Mouse (Mus musculus) liver, embryonic 14.5 days (tissue): ENCODE data around the gene Top1. TPM values are rescaled to one million over a fixed set of nuclear protein-coding genes. Genes with fewer than 3 reads are reported as not detected.

Source experiments
- ATAC-seq: fragments of 200-750 bp; cut with Nextera tagmentation; 2 replicates; pipeline ENCODE4 v1.8.0; 2017; ENCODE audit warnings: moderate number of reproducible peaks, mild to moderate bottlenecking, moderate library complexity; ENCODE audit not compliant: insufficient read depth
- DNase-seq, 3 experiments: peaks; one replicate each; pipeline ENCODE4 v3.0.0-alpha.2; 2012 to 2013; ENCODE audit warnings: low read depth in 3 of 3, low spot score in 3 of 3
- H3K27ac ChIP-seq: fragments of 300-500 bp; sonication (generic); 2 replicates; pipeline ENCODE4 v1.5.1; 2014; ENCODE audit warnings: moderate library complexity, mild to moderate bottlenecking, control low read depth, inconsistent platforms
- H3K27me3 ChIP-seq: fragments of 300-500 bp; sonication (generic); 2 replicates; pipeline ENCODE4 v1.6.1; 2014; ENCODE audit warnings: mild to moderate bottlenecking, low read length, moderate library complexity; ENCODE audit not compliant: control insufficient read depth, insufficient read depth
- H3K36me3 ChIP-seq: fragments of 300-500 bp; sonication (generic); replicated peaks from 2 replicates; pipeline ENCODE4 v1.6.1; 2014; ENCODE audit warnings: low read depth; ENCODE audit not compliant: control insufficient read depth, insufficient read depth
- H3K4me1 ChIP-seq, 2 experiments: fragments of 200-500 bp in 1 of 2; fragments of 300-500 bp in 1 of 2; sonication (generic) in 1 of 2; replicated peaks; 2 replicates each; pipeline ENCODE4 v1.6.1; 2012 to 2014; ENCODE audit warnings: antibody characterized with exemption in 1 of 2, inconsistent platforms in 1 of 2, low read length in 1 of 2; ENCODE audit not compliant: control insufficient read depth in 2 of 2, insufficient read depth in 2 of 2
- H3K4me2 ChIP-seq: fragments of 300-500 bp; sonication (generic); 2 replicates; pipeline ENCODE4 v1.6.1; 2014; ENCODE audit warnings: low read depth, mild to moderate bottlenecking, control low read depth, moderate library complexity
- H3K4me3 ChIP-seq, 2 experiments: fragments of 200-500 bp in 1 of 2; fragments of 300-500 bp in 1 of 2; sonication (generic) in 1 of 2; 2 replicates each; pipeline ENCODE4 v1.5.1; 2012 to 2014; ENCODE audit warnings: low read depth in 2 of 2, low read length in 2 of 2, mild to moderate bottlenecking in 2 of 2, control low read depth in 1 of 2, inconsistent platforms in 1 of 2, moderate library complexity in 1 of 2; ENCODE audit not compliant: insufficient read depth in 1 of 2
- H3K9ac ChIP-seq: fragments of 300-500 bp; sonication (generic); replicated peaks from 2 replicates; pipeline ENCODE4 v1.6.1; 2014; ENCODE audit warnings: mild to moderate bottlenecking, control low read depth, moderate library complexity
- H3K9me3 ChIP-seq: fragments of 300-500 bp; sonication (generic); 2 replicates; pipeline ENCODE4 v1.6.1; 2016; ENCODE audit warnings: low read length, mixed read lengths; ENCODE audit not compliant: control insufficient read depth
- CTCF ChIP-seq: IDR thresholded peaks from 2 replicates; pipeline ENCODE4 v1.5.1; 2016; ENCODE audit warnings: antibody characterized with exemption, low read depth, control low read depth
- EP300 ChIP-seq: IDR thresholded peaks from 2 replicates; pipeline ENCODE4 v1.6.1; 2016; ENCODE audit warnings: antibody characterized with exemption, low read depth
- WGBS: fragments of 180-500 bp; shearing (Covaris S2); extraction: QIAGEN DNeasy Blood & Tissue Kit; methylation state at CpG from one replicate; pipeline ENCODE4 v1.1.7; 2014; ENCODE audit not compliant: insufficient replicate concordance; 5-methylcytosine and 5-hydroxymethylcytosine counted together
- polyA plus RNA-seq, 2 experiments: library from polyadenylated mRNA; depleted of rRNA in 1 of 2; stranded (reverse) in 1 of 2; unstranded in 1 of 2; fragments of >200 nt; fragmentation: Nextera tagmentation in 1 of 2; extraction: Ambion mirVana in 1 of 2; gene quantifications; 2 replicates each; pipeline versions ENCODE4 v1.2.1 to v1.2.3; 2012 to 2014

Gene Top1
- polyA plus RNA-seq, 2 experiments = 33.6 to 51.2 TPM

- DNase-seq (no peak), ATAC-seq (no peak)
- 76% methylated on average over 5 of the region's 5 CpGs for WGBS
- no peaks in the 10 kb centered on the region for H3K4me1 ChIP-seq
- TF ChIP-seq CTCF (no peak), EP300 (no peak)
- peaks cover 44% of the 10 kb centered on the region for H3K36me3 ChIP-seq
- H3K27me3 ChIP-seq = no peaks in the 10 kb centered on the region; the same call in 1 of the 2 replicates
- H3K27ac ChIP-seq = no peak overlapping the region
- H3K4me3 ChIP-seq = no peak overlapping the region
- H3K9ac ChIP-seq = no peak overlapping the region
- no peak overlapping the region for H3K4me2 ChIP-seq
- H3K9me3 ChIP-seq = no peaks in the 10 kb centered on the region
Observed at GRCm38 (mm10) chr2:160724536-160724935, 78.8 kb downstream of the Top1 start.

- Histone ChIP-seq H3K9ac (no peak overlapping the region), H3K4me3 (no peak overlapping the region), H3K4me1 (peaks cover 0 to 4% of the 10 kb centered on the region in 2 experiments; a peak in 2 of 4 replicates), H3K9me3 (no peaks in the 10 kb centered on the region), H3K4me2 (no peak overlapping the region), H3K27ac (no peak overlapping the region), H3K27me3 (peaks cover 8% of the 10 kb centered on the region), H3K36me3 (peaks cover 28% of the 10 kb centered on the region)
- DNase-seq (no peak), ATAC-seq (no peak)
- TF ChIP-seq CTCF (no peak), EP300 (no peak)
- 81% methylated on average over 6 of the region's 6 CpGs for WGBS
Observed at GRCm38 (mm10) chr2:160725877-160726864, 80.5 kb downstream of the Top1 start.

- H3K36me3 ChIP-seq = peaks cover 5% of the 10 kb centered on the region
- ATAC-seq (no peak), DNase-seq (no peak)
- no peak overlapping the region for H3K9ac ChIP-seq
- peaks cover 2 to 12% of the 10 kb centered on the region in 2 experiments; a peak in 3 of 4 replicates for H3K4me1 ChIP-seq
- H3K4me3 ChIP-seq = no peak overlapping the region
- H3K9me3 ChIP-seq = no peaks in the 10 kb centered on the region
- peaks cover 20% of the 10 kb centered on the region for H3K27me3 ChIP-seq
- no peak overlapping the region for H3K27ac ChIP-seq
- no peak overlapping the region for H3K4me2 ChIP-seq
- no peak for TF ChIP-seq CTCF
- TF ChIP-seq EP300 = no peak
- WGBS = 73% methylated on average over 3 of the region's 3 CpGs
Observed at GRCm38 (mm10) chr2:160728972-160729371, 83.3 kb downstream of the Top1 start.

GRCm38 (mm10) chr2:160729436-160729835 lies 83.7 kb downstream of the Top1 start:
- 70% methylated on average over 2 of the region's 2 CpGs for WGBS

More at GRCm38 (mm10) chr2:160729436-160729835, 83.7 kb downstream of the Top1 start:
- DNase-seq (no peak), ATAC-seq (no peak)
- Histone ChIP-seq H3K27ac (no peak overlapping the region), H3K4me3 (no peak overlapping the region), H3K4me1 (peaks cover 2 to 12% of the 10 kb centered on the region in 2 experiments; a peak in 3 of 4 replicates), H3K9me3 (no peaks in the 10 kb centered on the region), H3K4me2 (no peak overlapping the region), H3K27me3 (peaks cover 20% of the 10 kb centered on the region), H3K9ac (no peak overlapping the region), H3K36me3 (peaks cover under 1% of the 10 kb centered on the region)
- TF ChIP-seq EP300 = no peak
- no peak for TF ChIP-seq CTCF
